25 mouse cellular contexts compared by ENCODE assay signal in the genomic region with DNA sequence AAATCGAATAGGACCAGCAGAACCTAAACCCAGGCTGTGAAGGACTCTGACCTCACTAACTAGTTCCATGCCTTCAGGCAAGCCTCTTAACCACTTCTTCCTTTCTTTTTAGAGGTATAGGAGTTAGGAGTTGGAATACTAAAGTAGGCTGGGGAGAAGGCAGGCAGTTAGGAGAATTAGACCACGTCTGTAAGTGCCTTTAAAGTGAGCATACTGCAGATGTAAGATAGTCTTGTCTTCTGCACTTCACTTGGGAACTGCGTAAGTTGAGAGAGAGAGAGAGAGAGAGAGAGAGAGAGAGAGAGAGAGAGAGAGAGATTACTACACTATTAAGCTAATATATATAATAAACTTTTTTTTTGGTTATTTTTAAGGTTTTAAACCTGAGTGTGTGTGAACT. TPM values are rescaled to one million over a fixed set of nuclear protein-coding genes. Genes with fewer than 3 reads are reported as not detected.
A peak's percentile ranks its signal among the peaks of the same experiment; 100 is the strongest.
DNase-seq lines count a peak whose midpoint lies in the region; ATAC-seq and TF ChIP-seq lines count a peak whose summit lies in the region.
"Had no signal": no experiment of that assay in that cellular context is flagged by ENCODE, and none has a peak within 500 bp of the region (broad histone marks: within the 10 kb centered on the region; RNA-seq: fewer than 3 reads in every experiment).

No protein-coding gene starts in this region.

- H3K27me3 ChIP-seq in heart, embryonic 12.5 days (replicated peaks): no peaks in the 10 kb centered on the region
- H3K27me3 ChIP-seq in liver, adult 2 months (ENCODE audit: control insufficient read depth, insufficient read depth, low read length): no peaks in the 10 kb centered on the region
- H3K27me3 ChIP-seq in liver, embryonic 12.5 days (replicated peaks): no peaks in the 10 kb centered on the region
- no peaks in the 10 kb centered on the region for H3K27me3 ChIP-seq in MEL (ENCODE audit: control insufficient read depth in 1 of 2, insufficient read depth in 2 of 2, low read length in 2 of 2)
- H3K27me3 ChIP-seq: embryonic facial prominence, embryonic 12.5 days; embryonic facial prominence, embryonic 15.5 days; hindbrain, embryonic 13.5 days; Patski had no signal

- TF ChIP-seq RAD21 in MEL (IDR thresholded peaks at IDR 0.05; ENCODE audit: low read depth, low read length): no peak

- ATAC-seq in heart, embryonic 12.5 days (ENCODE audit: insufficient number of reproducible peaks, low FRiP score): no peak
- no peak for ATAC-seq in liver, embryonic 12.5 days
- ATAC-seq: forebrain, embryonic 14.5 days; forebrain, postnatal 0 days; hindbrain, embryonic 16.5 days; Patski had no signal

- H3K36me3 ChIP-seq in heart, embryonic 12.5 days: no peaks in the 10 kb centered on the region
- no peaks in the 10 kb centered on the region; the same call in 1 of the 2 replicates for H3K36me3 ChIP-seq in liver, adult 2 months (ENCODE audit: control insufficient read depth, insufficient read depth, low read length)
- H3K36me3 ChIP-seq in liver, embryonic 12.5 days: 0 out of 2 replicates have a peak, but pooled peaks cover under 1% of the 10 kb centered on the region
- H3K36me3 ChIP-seq in MEL (ENCODE audit: control insufficient read depth in 1 of 2, insufficient read depth in 2 of 2, low read length in 2 of 2): peaks cover 15 to 54% of the 10 kb centered on the region in 2 experiments
- H3K36me3 ChIP-seq: embryonic facial prominence, embryonic 12.5 days; embryonic facial prominence, embryonic 15.5 days; hindbrain, embryonic 10.5 days; hindbrain, embryonic 13.5 days had no signal

- H3K27ac ChIP-seq in heart, embryonic 12.5 days (ENCODE audit: poor library complexity, severe bottlenecking): no peak overlapping the region
- no peak overlapping the region; the same call in 1 of the 2 replicates for H3K27ac ChIP-seq in liver, adult 2 months (replicated peaks; ENCODE audit: insufficient read depth, low read depth, low read length)
- no peak overlapping the region for H3K27ac ChIP-seq in liver, embryonic 12.5 days
- H3K27ac ChIP-seq in MEL (ENCODE audit: control insufficient read depth, low read depth, low read length): no peak overlapping the region; the same call in 1 of the 2 replicates
- H3K27ac ChIP-seq: embryonic facial prominence, embryonic 12.5 days; embryonic facial prominence, embryonic 15.5 days; hindbrain, embryonic 10.5 days; hindbrain, embryonic 13.5 days had no signal

- intact Hi-C loops in heart, postnatal 25 days (cut with DNase I): no loop called here

- WGBS in heart, embryonic 12.5 days: 43% methylated on average over 3 of the region's 3 CpGs
- WGBS in liver, adult 2 months: 41% methylated on average over 3 of the region's 3 CpGs
- 45% methylated on average over 3 of the region's 3 CpGs for WGBS in liver, embryonic 12.5 days (ENCODE audit: insufficient replicate concordance)

- TF ChIP-seq POLR2A in liver, adult 2 months (IDR thresholded peaks at IDR 0.05; ENCODE audit: extremely low read depth, insufficient read depth, low read length): no peak
- no peak for TF ChIP-seq POLR2A in MEL (IDR thresholded peaks at IDR 0.05; ENCODE audit: control insufficient read depth in 1 of 2, insufficient read depth in 1 of 2, low read depth in 1 of 2, low read length in 2 of 2, poor library complexity in 1 of 2)

- no peak for TF ChIP-seq CTCF in liver, adult 2 months (IDR thresholded peaks at IDR 0.05; ENCODE audit: low read depth, low read length)
- TF ChIP-seq CTCF in MEL (IDR thresholded peaks at IDR 0.05 in 2 of 3, conservative IDR thresholded peaks at IDR 0.05 in 1 of 3; ENCODE audit: control insufficient read depth in 1 of 3, insufficient read depth in 1 of 3, low read depth in 2 of 3, low read length in 3 of 3, poor library complexity in 1 of 3, severe bottlenecking in 1 of 3): no peak

- peaks cover 42% of the 10 kb centered on the region for H3K4me1 ChIP-seq in heart, embryonic 12.5 days (replicated peaks)
- peaks cover 33% of the 10 kb centered on the region for H3K4me1 ChIP-seq in liver, adult 2 months (ENCODE audit: control insufficient read depth, insufficient read depth, low read length)
- peaks cover 59% of the 10 kb centered on the region for H3K4me1 ChIP-seq in liver, embryonic 12.5 days
- H3K4me1 ChIP-seq in MEL (ENCODE audit: control insufficient read depth in 1 of 2, insufficient read depth in 2 of 2, low read length in 2 of 2): peaks cover 21 to 46% of the 10 kb centered on the region in 2 experiments

- no peaks in the 10 kb centered on the region for H3K9me3 ChIP-seq in heart, embryonic 12.5 days (replicated peaks)
- no peaks in the 10 kb centered on the region for H3K9me3 ChIP-seq in liver, embryonic 12.5 days (replicated peaks)
- no peaks in the 10 kb centered on the region for H3K9me3 ChIP-seq in MEL (replicated peaks; ENCODE audit: insufficient read depth, low read length)
- H3K9me3 ChIP-seq: embryonic facial prominence, embryonic 12.5 days; embryonic facial prominence, embryonic 15.5 days; hindbrain, embryonic 10.5 days; hindbrain, embryonic 13.5 days had no signal

- peak overlapping the region; percentile 41; the same call in 1 of the 2 replicates for H3K4me2 ChIP-seq in heart, embryonic 12.5 days
- no peak overlapping the region for H3K4me2 ChIP-seq in liver, embryonic 12.5 days
- H3K4me2 ChIP-seq: embryonic facial prominence, embryonic 12.5 days; embryonic facial prominence, embryonic 15.5 days; heart, embryonic 11.5 days; hindbrain, embryonic 13.5 days had no signal

- TF ChIP-seq EP300 in MEL (IDR thresholded peaks at IDR 0.05; ENCODE audit: low read depth in 1 of 2, low read length in 2 of 2): no peak

- H3K79me2 ChIP-seq in liver, adult 2 months (ENCODE audit: control insufficient read depth, insufficient read depth, low read length): peaks cover 21% of the 10 kb centered on the region
- H3K79me2 ChIP-seq in MEL (ENCODE audit: control insufficient read depth, insufficient read depth, low read length, poor library complexity): peaks cover 62% of the 10 kb centered on the region

- H3K9ac ChIP-seq in heart, embryonic 12.5 days: no peak overlapping the region
- no peak overlapping the region for H3K9ac ChIP-seq in liver, adult 2 months (ENCODE audit: low read depth, low read length)
- no peak overlapping the region for H3K9ac ChIP-seq in liver, embryonic 12.5 days
- H3K9ac ChIP-seq in MEL (ENCODE audit: control insufficient read depth, low read depth, low read length, poor library complexity, severe bottlenecking): peak overlapping the region; percentile 11; the same call in 1 of the 2 replicates
- H3K9ac ChIP-seq: embryonic facial prominence, embryonic 12.5 days; embryonic facial prominence, embryonic 15.5 days; forebrain, postnatal 0 days; hindbrain, embryonic 13.5 days had no signal

- H3K4me3 ChIP-seq in heart, embryonic 12.5 days: no peak overlapping the region
- H3K4me3 ChIP-seq in liver, adult 2 months (ENCODE audit: insufficient read depth, low read depth, low read length): no peak overlapping the region; the same call in 1 of the 2 replicates
- H3K4me3 ChIP-seq in liver, embryonic 12.5 days: no peak overlapping the region
- no peak overlapping the region for H3K4me3 ChIP-seq in MEL (ENCODE audit: control insufficient read depth in 1 of 2, insufficient read depth in 1 of 2, low read depth in 2 of 2, low read length in 2 of 2)
- H3K4me3 ChIP-seq: embryonic facial prominence, embryonic 12.5 days; embryonic facial prominence, embryonic 15.5 days; gastrocnemius, adult 2 months; hindbrain, embryonic 10.5 days; hindbrain, embryonic 13.5 days had no signal

- no peak for DNase-seq in heart, postnatal 25 days (ENCODE audit: low spot score)
- peak; percentile 67 for DNase-seq in liver, adult 2 months (ENCODE audit: extremely low read depth, low read depth, low spot score)
- peak; percentile 21 for DNase-seq in MEL (ENCODE audit: low read depth, low spot score)
- no peak for DNase-seq in layer of hippocampus, postnatal 14 days (ENCODE audit: low spot score in 2 of 2)
- DNase-seq: adrenal gland, adult 2 months; adrenal gland, postnatal 14 days; cerebellum, adult 11 months; cerebellum, adult 2 months; cerebellum, adult 9-11 months; cerebellum, postnatal 25 days; forebrain, postnatal 0 days; gastrocnemius, adult 2 months; gastrocnemius, postnatal 14 days; heart, adult 11 months; heart, postnatal 14 days had no signal

TF ChIP-seq in MEL, 35 proteins besides CTCF, POLR2A, EP300 and RAD21:
- no peak for TF ChIP-seq NRF1 (IDR thresholded peaks at IDR 0.05; ENCODE audit: insufficient read depth, low read depth, low read length, poor library complexity, severe bottlenecking)
- TF ChIP-seq E2F4 (IDR thresholded peaks at IDR 0.05; ENCODE audit: borderline replicate concordance, low read depth, low read length): no peak
- TF ChIP-seq JUND (IDR thresholded peaks at IDR 0.05; ENCODE audit: low read depth, low read length): peak; percentile 79

RNA-seq across cellular contexts. Expression of a gene that starts 8.3 kb away (rescaled TPM):
- 170 and 175 TPM in 2 replicates for polyA plus RNA-seq in heart, embryonic 12.5 days (2016; fragmentation: Nextera tagmentation; extraction: Ambion mirVana)
- total RNA-seq in heart, postnatal 25 days (2021): 10 to 100 TPM; 91.6 to 92.5 TPM
- total RNA-seq in liver, adult 2 months (2014; rRNA removed): 167 TPM in 2 replicates
- 30.5 and 32.7 TPM in 2 replicates for polyA plus RNA-seq in liver, adult 2 months (2012; rRNA removed)
- 91.0 and 95.6 TPM in 2 replicates for polyA plus RNA-seq in liver, embryonic 12.5 days (2016; fragmentation: Nextera tagmentation; extraction: Ambion mirVana)
- 109 and 118 TPM in 2 replicates for total RNA-seq in MEL (2012; rRNA removed)
- polyA plus RNA-seq in MEL (2012; ENCODE audit: insufficient read depth in 1 of 2, insufficient read length in 2 of 2, low read depth in 1 of 2, low replicate concordance in 2 of 2, missing spikeins in 1 of 2): 100 to 1,000 TPM; 103 to 152 TPM
- total RNA-seq in layer of hippocampus, postnatal 14 days (2021): 10 to 100 TPM; 59.7 to 67.2 TPM

Comparison
In these comparisons a context has a peak if more than half of its experiments do, and no peak if none do; other contexts are left out.
1. DNase-seq: peak in liver, adult 2 months (single experiment) and MEL (single experiment); none in heart, postnatal 25 days (single experiment) and layer of hippocampus, postnatal 14 days (0 of 2).